25 mouse cellular contexts compared by ENCODE assay signal in genomic region chr10:84838850-84839473, GRCm38 (mm10).
"Had no signal": no experiment of that assay in that cellular context is flagged by ENCODE, and none has a peak within 500 bp of the region (broad histone marks: within the 10 kb centered on the region; RNA-seq: fewer than 3 reads in every experiment).

No protein-coding gene starts in this region.

- H3K4me1 ChIP-seq: heart, embryonic 15.5 days; hindbrain, embryonic 15.5 days; intestine, embryonic 15.5 days; liver, embryonic 12.5 days had no signal

- ATAC-seq: inflammation-experienced regulatory T-cells, adult 6 months; intestine, embryonic 15.5 days; intestine, postnatal 0 days; liver, embryonic 12.5 days had no signal

- H3K4me3 ChIP-seq: heart, adult 2 months; heart, embryonic 13.5 days; heart, embryonic 15.5 days; hindbrain, embryonic 13.5 days; hindbrain, embryonic 15.5 days; intestine, embryonic 15.5 days; layer of hippocampus, adult 2 months; left cerebral cortex, adult 2 months; limb, embryonic 13.5 days; limb, embryonic 15.5 days; liver, embryonic 12.5 days had no signal

- H3K27me3 ChIP-seq: hindbrain, embryonic 13.5 days; hindbrain, embryonic 15.5 days; intestine, embryonic 15.5 days; limb, embryonic 13.5 days; limb, embryonic 15.5 days had no signal

- H3K4me2 ChIP-seq: heart, embryonic 11.5 days; heart, embryonic 13.5 days; heart, embryonic 15.5 days; hindbrain, embryonic 13.5 days; hindbrain, embryonic 15.5 days; intestine, embryonic 15.5 days; limb, embryonic 13.5 days; limb, embryonic 15.5 days; liver, embryonic 12.5 days had no signal

- H3K36me3 ChIP-seq: heart, embryonic 13.5 days; heart, embryonic 15.5 days; hindbrain, embryonic 13.5 days; hindbrain, embryonic 15.5 days; intestine, embryonic 15.5 days; limb, embryonic 13.5 days; limb, embryonic 15.5 days; liver, embryonic 12.5 days had no signal

- DNase-seq: gastrocnemius, postnatal 14 days; gastrocnemius, postnatal 36 days; heart, adult 11 months; heart, adult 2 months; heart, postnatal 14 days; heart, postnatal 36 days; kidney, adult 18-20 months; kidney, adult 8-10 months; kidney, postnatal 10 days; kidney, postnatal 25 days; kidney, postnatal 4 days had no signal

- H3K9me3 ChIP-seq: heart, embryonic 13.5 days; heart, embryonic 15.5 days; hindbrain, embryonic 13.5 days; hindbrain, embryonic 15.5 days; intestine, embryonic 15.5 days; limb, embryonic 13.5 days; limb, embryonic 15.5 days; liver, embryonic 12.5 days had no signal

- H3K9ac ChIP-seq: heart, embryonic 13.5 days; heart, embryonic 15.5 days; hindbrain, embryonic 13.5 days; hindbrain, embryonic 15.5 days; intestine, embryonic 15.5 days; limb, embryonic 13.5 days; limb, embryonic 15.5 days; liver, embryonic 12.5 days; liver, embryonic 14.5 days had no signal

- H3K27ac ChIP-seq: heart, adult 2 months; heart, embryonic 13.5 days; heart, embryonic 15.5 days; hindbrain, embryonic 13.5 days; hindbrain, embryonic 15.5 days; intestine, embryonic 15.5 days; layer of hippocampus, adult 2 months; left cerebral cortex, adult 2 months; limb, embryonic 13.5 days; limb, embryonic 15.5 days; liver, embryonic 12.5 days; liver, embryonic 14.5 days had no signal
